Mouse (Mus musculus): ENCODE results near the gene Nhsl2. TPM values are rescaled to one million over a fixed set of nuclear protein-coding genes. Genes with fewer than 3 reads are reported as not detected.
"Not testable (repeated sequence)": the region's sequence is repeated elsewhere in the genome, so short reads cannot be mapped to it uniquely, and the experiment has no call there.

Nhsl2 gene
- polyA plus RNA-seq (2016; fragmentation: Nextera tagmentation; extraction: Ambion mirVana): 16.8 and 21.0 TPM in 2 replicates

DNA sequence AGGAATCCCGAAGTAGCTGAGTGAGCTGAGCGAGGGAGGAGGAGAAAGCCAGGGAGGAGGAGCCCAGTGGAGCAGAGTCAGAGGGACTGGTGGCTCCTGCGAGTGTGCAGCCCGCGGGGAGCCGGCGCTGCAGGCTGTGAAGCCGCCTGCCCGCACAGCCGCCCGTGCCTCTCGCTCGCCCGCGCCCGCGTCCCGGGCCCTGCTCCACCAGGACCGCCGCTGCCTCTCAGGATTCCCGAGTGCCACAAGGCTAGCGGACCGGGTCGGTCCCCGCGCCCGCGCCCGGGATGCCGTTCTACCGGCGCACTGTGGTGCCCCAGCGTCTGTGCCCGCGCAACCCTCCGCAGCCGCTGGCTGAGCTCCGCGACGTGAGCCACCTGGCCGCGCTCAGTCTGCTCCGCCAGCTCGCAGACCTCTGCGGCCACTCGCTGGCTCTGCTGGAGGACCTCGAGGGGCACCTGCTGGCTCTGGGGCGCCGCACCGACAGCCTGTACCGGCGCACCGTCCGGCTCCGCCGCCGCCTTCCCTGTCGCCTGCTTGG lies at the start of gene Nhsl2:
Nhsl2 (plus strand) TSS at position 105 of the 541 bp plus-strand sequence.
- peak within 1 kb of the TSS; percentile 65 for H3K4me2 ChIP-seq
- ATAC-seq (ENCODE audit: insufficient number of reproducible peaks, insufficient read depth, low FRiP score, low TSS enrichment, low read depth): peak; percentile 89
- peak within 1 kb of the TSS; percentile 69; the same call in 1 of the 2 replicates for H3K27ac ChIP-seq
- H3K36me3 ChIP-seq: no peaks in the 10 kb centered on the region
- 13% methylated on average over 41 of the region's 58 CpGs for WGBS
- peak within 1 kb of the TSS; percentile 57 for H3K4me3 ChIP-seq (replicated peaks)
- H3K4me1 ChIP-seq (replicated peaks): peaks cover 14% of the 10 kb centered on the region; the same call in 1 of the 2 replicates
- H3K9ac ChIP-seq (replicated peaks): peak within 1 kb of the TSS; percentile 67
- no peaks in the 10 kb centered on the region for H3K9me3 ChIP-seq
- peaks cover 76% of the 10 kb centered on the region for H3K27me3 ChIP-seq

DNA sequence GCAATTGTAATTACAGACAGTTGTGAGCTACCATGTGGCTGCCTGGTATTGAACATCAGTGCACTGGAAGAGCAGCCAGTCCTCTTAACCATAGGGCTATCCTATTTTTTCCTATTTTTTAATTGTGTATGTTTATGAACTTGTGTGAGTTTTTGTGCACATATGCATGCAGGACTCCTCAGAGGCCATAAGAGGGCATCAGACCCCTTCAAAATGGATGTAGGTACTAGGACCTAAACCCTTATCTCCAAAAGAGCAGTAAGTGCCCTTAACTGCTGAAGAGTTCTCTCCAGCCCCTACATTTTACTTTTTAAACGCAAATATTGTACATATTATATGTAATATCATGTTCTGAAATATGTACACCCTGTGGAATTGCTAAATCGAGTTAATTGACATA lies 43.7 kb upstream of the Nhsl2 start:
- no peak overlapping the region for H3K4me3 ChIP-seq (replicated peaks)
- ATAC-seq (ENCODE audit: insufficient number of reproducible peaks, insufficient read depth, low FRiP score, low TSS enrichment, low read depth): no peak
- H3K9me3 ChIP-seq: no peaks in the 10 kb centered on the region
- peaks cover 13% of the 10 kb centered on the region; the same call in 1 of the 2 replicates for H3K27me3 ChIP-seq
- H3K9ac ChIP-seq (replicated peaks): no peak overlapping the region
- H3K36me3 ChIP-seq: no peaks in the 10 kb centered on the region
- H3K4me2 ChIP-seq: no peak overlapping the region
- 29% methylated on average over 2 of the region's 2 CpGs for WGBS
- no peak overlapping the region for H3K27ac ChIP-seq
- no peaks in the 10 kb centered on the region for H3K4me1 ChIP-seq (replicated peaks)

DNA sequence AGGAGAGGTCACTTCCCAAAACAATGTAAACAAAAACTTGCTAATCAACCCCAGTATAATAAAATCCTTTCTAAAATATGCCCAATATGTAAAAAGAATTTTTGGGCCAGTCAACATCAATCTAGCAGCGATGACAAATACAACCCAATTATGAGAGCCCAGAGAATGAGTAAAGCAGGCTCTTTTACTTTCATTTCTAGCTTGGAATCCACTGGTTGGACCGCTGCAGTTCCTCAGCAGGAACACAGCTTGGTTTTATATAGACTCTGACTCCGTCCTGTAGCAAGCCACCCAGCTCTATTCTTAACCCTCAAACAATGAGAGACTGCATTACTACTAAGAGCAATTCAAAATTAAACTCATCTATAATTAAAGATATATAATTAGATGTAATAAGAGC lies 37.4 kb upstream of the Nhsl2 start:
- WGBS: 68% methylated on average over 3 of the region's 3 CpGs
- H3K27ac ChIP-seq: no peak overlapping the region
- no peaks in the 10 kb centered on the region for H3K9me3 ChIP-seq
- no peak for ATAC-seq (ENCODE audit: insufficient number of reproducible peaks, insufficient read depth, low FRiP score, low TSS enrichment, low read depth)
- no peaks in the 10 kb centered on the region for H3K4me1 ChIP-seq (replicated peaks)
- peaks cover 16% of the 10 kb centered on the region; the same call in 1 of the 2 replicates for H3K27me3 ChIP-seq
- H3K4me3 ChIP-seq (replicated peaks): no peak overlapping the region
- H3K9ac ChIP-seq (replicated peaks): no peak overlapping the region
- H3K4me2 ChIP-seq: no peak overlapping the region
- H3K36me3 ChIP-seq: no peaks in the 10 kb centered on the region

DNA sequence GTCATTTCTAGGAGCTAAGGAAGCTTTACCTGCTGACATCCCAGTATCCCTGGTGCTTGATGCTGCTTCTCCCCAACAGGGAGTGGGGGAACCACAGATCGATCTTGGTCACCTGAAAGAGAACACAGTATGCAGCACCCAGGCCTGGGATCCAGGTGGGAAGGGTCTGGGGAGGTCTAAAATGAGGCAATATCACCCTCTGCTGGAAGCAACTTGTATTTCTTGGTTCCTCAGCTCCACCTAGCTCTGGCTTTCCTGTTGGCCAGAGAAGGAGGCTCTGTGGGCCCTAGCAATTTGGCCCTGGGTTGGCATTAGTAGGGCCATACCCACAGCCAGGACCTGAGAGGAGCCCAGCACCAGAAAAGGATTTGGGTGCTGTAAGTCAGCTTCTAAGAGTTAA lies 30.0 kb upstream of the Nhsl2 start:
- ATAC-seq (ENCODE audit: insufficient number of reproducible peaks, insufficient read depth, low FRiP score, low TSS enrichment, low read depth): no peak

DNA sequence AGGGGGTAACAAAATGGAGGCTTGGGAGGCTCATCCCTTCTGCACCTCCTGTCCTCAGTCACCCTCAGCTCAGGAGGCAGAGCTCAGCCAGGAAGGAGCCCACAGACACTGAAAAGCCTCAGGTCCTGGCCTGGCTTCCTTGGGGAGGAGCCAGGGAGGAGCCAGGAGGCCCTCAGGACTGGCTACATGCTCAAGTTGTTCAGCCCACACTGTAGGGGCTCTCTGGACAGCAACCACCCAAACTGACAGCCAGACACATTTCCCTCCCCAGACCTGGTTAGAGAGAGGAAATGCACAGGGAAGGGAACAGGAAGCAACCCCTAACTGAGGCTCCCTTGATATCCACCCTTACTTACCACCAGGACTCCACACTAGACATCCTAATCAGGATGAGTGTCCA lies 29.2 kb upstream of the Nhsl2 start:
- not testable (repeated sequence) for H3K4me2 ChIP-seq; ATAC-seq (ENCODE audit: insufficient number of reproducible peaks, insufficient read depth, low FRiP score, low TSS enrichment, low read depth); H3K9ac ChIP-seq (replicated peaks); H3K9me3 ChIP-seq; H3K27ac ChIP-seq; H3K4me1 ChIP-seq (replicated peaks); H3K36me3 ChIP-seq; H3K4me3 ChIP-seq (replicated peaks)
- H3K27me3 ChIP-seq: peaks cover 36% of the 10 kb centered on the region

More for the DNA sequence above, 30.0 kb upstream of the Nhsl2 start:
- H3K36me3 ChIP-seq: no peaks in the 10 kb centered on the region
- H3K4me3 ChIP-seq (replicated peaks): no peak overlapping the region
- H3K9me3 ChIP-seq: no peaks in the 10 kb centered on the region
- WGBS: 46% methylated on average over 1 of the region's 1 CpGs
- no peaks in the 10 kb centered on the region for H3K4me1 ChIP-seq (replicated peaks)
- no peak overlapping the region for H3K9ac ChIP-seq (replicated peaks)
- no peak overlapping the region for H3K4me2 ChIP-seq
- no peak overlapping the region for H3K27ac ChIP-seq
- peaks cover 40% of the 10 kb centered on the region for H3K27me3 ChIP-seq

DNA sequence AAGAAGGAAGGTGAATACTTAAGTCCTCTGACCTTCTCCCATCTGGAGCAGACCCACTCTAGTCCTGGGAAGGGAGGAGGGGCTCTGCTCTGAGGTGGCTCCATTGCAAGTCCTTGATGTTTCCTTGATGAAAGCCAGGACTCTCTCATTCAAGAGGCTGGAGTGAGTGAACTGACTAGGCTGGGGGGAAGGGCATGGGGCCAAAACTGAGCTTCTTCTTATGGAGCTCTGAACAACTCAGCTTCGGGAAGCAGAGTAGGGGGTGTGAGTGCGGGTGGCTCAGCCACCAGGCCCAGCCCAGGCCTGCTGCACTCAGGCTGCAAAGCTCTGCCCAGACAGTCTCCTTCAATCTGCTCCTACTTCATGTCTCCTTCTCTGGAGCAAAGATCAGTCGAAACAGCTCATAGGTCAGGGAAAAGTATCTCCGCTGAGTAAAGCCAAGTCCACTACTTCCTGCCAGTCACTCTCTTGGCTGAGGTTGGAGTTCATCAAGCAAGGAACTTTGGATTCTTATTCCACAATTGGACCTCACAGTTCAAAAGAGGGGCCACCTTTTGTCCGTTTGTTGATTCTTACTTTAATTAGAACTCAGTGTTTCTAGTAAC lies 1.9 kb upstream of the Nhsl2 start:
- Histone ChIP-seq H3K4me2 (no peak overlapping the region), H3K27me3 (peaks cover 80% of the 10 kb centered on the region), H3K9ac (replicated peaks) (no peak overlapping the region), H3K36me3 (no peaks in the 10 kb centered on the region), H3K4me3 (replicated peaks) (no peak overlapping the region), H3K9me3 (no peaks in the 10 kb centered on the region), H3K27ac (peak overlapping the region; percentile 14; the same call in 1 of the 2 replicates), H3K4me1 (replicated peaks) (peaks cover 14% of the 10 kb centered on the region; the same call in 1 of the 2 replicates)
- WGBS: 40% methylated on average over 5 of the region's 5 CpGs
- ATAC-seq (ENCODE audit: insufficient number of reproducible peaks, insufficient read depth, low FRiP score, low TSS enrichment, low read depth): no peak

DNA sequence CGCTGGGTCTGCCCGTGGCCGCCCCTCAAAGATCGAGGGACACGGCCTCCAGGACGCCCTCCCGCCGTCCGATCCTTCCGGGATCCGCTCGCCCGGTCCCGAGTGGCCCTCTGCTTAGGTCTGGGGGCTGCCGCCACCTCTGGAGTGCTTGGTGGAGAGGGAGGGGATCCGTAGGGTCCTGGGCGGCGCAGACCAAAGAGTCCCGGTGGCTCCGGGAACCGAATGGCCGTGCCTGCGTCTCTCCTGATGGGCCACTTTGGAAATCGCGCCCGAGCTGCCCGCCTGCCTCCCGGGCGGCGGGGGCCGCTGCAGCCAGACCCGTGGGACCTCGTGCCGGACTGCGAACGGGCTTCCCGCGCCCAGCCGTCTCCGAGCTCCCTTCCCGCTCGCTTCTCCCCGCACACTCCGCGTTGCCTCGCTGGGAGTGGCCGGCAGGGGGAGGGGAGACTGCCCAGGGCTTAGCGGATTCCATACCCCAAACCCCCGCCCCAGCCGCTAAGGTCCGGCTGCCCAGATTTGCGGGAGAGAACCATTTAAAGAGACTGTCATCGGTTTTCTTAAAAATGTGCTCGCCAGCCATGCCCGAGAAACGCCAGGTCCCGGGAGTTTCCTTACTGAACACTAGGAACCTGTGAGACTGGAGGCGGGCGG lies 841 bp downstream of the Nhsl2 start:
- ATAC-seq (ENCODE audit: insufficient number of reproducible peaks, insufficient read depth, low FRiP score, low TSS enrichment, low read depth): 0 out of 2 replicates have a peak, but pooled peaks have one; percentile 9
- H3K4me2 ChIP-seq: peak overlapping the region; percentile 65
- peak overlapping the region; percentile 69; the same call in 1 of the 2 replicates for H3K27ac ChIP-seq
- H3K4me3 ChIP-seq (replicated peaks): peak overlapping the region; percentile 57
- H3K9me3 ChIP-seq: no peaks in the 10 kb centered on the region
- H3K9ac ChIP-seq (replicated peaks): peak overlapping the region; percentile 67
- 15% methylated on average over 40 of the region's 59 CpGs for WGBS
- peaks cover 14% of the 10 kb centered on the region; the same call in 1 of the 2 replicates for H3K4me1 ChIP-seq (replicated peaks)
- H3K36me3 ChIP-seq: no peaks in the 10 kb centered on the region
- H3K27me3 ChIP-seq: peaks cover 75% of the 10 kb centered on the region

DNA sequence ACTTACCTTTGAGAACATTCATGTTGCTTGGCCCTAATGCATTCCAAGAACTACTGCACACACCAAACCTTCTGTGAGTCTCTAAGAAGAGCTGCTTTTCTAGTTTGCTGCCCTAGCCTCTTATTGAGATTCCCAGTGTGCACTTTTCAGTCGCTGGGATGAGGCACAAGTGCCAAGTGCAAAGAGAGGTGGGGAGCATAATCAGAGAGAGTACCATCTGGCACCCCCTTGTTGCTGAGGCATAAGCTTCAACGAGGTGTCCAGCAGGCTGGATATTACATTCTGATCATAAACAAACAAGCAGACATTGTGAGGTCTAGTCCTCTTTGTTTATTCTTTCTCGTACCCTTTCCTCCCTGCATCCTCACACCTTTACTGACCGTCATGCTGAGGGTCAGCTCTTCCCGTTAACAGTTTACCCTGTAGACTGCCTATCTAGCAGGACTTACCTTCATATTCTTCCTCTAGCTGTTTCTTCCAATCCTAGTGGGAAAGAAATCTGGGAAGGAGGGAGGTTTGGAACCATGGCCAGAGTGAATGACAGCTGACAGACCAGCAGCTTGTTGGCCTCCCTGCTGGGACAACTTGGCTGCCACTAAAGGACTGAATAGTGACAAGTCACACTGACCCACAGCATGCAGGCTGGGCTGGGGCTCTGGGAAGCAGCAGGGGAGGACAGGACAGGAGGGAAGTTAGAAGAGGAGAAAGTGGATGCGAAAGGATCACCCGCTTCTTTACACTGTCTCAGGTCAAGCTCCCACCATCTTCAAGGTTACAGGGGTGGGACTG lies 2.6 kb downstream of the Nhsl2 start:
- ATAC-seq (ENCODE audit: insufficient number of reproducible peaks, insufficient read depth, low FRiP score, low TSS enrichment, low read depth): no peak
- Histone ChIP-seq H3K27ac (no peak overlapping the region), H3K9ac (replicated peaks) (no peak overlapping the region), H3K4me1 (replicated peaks) (peaks cover 12% of the 10 kb centered on the region; the same call in 1 of the 2 replicates), H3K36me3 (no peaks in the 10 kb centered on the region), H3K27me3 (peaks cover 62% of the 10 kb centered on the region), H3K4me3 (replicated peaks) (no peak overlapping the region), H3K9me3 (no peaks in the 10 kb centered on the region), H3K4me2 (no peak overlapping the region; the same call in 1 of the 2 replicates)
- WGBS: 44% methylated on average over 7 of the region's 7 CpGs

DNA sequence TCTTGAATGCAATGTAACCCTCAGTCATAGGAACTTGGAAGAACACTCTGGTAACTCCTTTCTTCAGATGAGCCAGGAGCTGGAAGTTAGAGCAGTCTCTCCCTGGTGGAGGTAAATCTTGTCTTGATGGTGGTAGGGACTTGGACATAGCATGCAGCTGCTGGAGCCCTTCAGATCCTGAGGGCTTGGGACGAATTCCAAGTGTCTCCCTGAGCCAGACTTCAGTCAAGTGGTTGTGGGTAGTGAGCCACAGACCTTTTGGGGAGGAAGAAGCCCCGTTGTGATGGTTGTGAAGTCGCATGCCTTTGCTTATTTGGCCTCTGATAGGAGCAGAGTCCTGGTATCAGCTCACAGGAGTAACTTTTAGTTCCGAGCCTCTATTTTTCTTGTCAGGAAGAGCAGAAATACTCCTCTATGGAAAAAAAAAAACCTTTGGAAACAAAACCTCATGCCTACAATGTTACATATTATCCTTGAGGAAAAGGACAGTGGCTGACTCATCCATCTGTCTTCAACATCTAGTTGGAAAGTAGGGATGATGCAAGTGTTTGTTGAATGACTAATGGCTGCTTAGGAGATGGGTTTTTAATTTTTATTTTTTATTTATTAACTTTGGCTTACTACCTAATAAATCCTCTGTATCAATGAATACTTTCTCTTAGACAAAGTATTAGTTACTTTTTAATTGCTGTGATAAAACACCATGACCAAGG lies 14.6 kb downstream of the Nhsl2 start:
- Histone ChIP-seq H3K4me3 (replicated peaks) (no peak overlapping the region), H3K9me3 (no peaks in the 10 kb centered on the region), H3K4me1 (replicated peaks) (no peaks in the 10 kb centered on the region), H3K9ac (replicated peaks) (no peak overlapping the region), H3K4me2 (no peak overlapping the region), H3K27me3 (peaks cover 59% of the 10 kb centered on the region), H3K36me3 (no peaks in the 10 kb centered on the region), H3K27ac (no peak overlapping the region)
- WGBS: 73% methylated on average over 4 of the region's 4 CpGs
- ATAC-seq (ENCODE audit: insufficient number of reproducible peaks, insufficient read depth, low FRiP score, low TSS enrichment, low read depth): no peak

DNA sequence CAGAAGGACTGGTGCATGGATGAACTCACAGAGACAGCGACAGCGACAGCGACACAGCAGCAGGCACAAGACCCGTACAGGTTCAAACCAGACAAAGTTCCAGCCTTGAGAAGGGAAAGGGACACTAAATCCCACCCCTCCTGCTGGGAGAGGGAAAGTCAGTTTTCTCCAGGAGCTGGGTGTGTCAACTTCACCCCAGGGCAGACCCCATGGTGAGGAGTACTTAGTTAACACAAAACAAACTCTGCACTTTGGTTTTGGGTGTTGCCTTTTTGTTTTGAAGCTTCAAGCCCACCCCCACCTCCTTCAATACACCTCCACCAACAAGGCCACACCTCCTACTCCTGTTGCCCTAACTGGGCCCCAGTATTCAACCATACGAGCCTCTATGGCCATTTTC lies 15.6 kb downstream of the Nhsl2 start:
- peaks cover 53% of the 10 kb centered on the region for H3K27me3 ChIP-seq
- H3K4me1 ChIP-seq (replicated peaks): no peaks in the 10 kb centered on the region
- H3K4me2 ChIP-seq: no peak overlapping the region
- no peaks in the 10 kb centered on the region for H3K36me3 ChIP-seq
- no peak overlapping the region for H3K4me3 ChIP-seq (replicated peaks)
- no peak overlapping the region for H3K27ac ChIP-seq
- H3K9me3 ChIP-seq: no peaks in the 10 kb centered on the region
- no peak overlapping the region for H3K9ac ChIP-seq (replicated peaks)
- 50% methylated on average over 5 of the region's 5 CpGs for WGBS
- ATAC-seq (ENCODE audit: insufficient number of reproducible peaks, insufficient read depth, low FRiP score, low TSS enrichment, low read depth): no peak

Measured in limb, embryonic 12.5 days (tissue).